Mouse (Mus musculus) hindbrain, embryonic 10.5 days (tissue): Measurements from ENCODE around the gene Eipr1. TPM values are rescaled to one million over a fixed set of nuclear protein-coding genes. Genes with fewer than 3 reads are reported as not detected.

Source experiments
- DNase-seq: peaks from one replicate; pipeline ENCODE4 v3.0.0-alpha.2; 2017; ENCODE audit warnings: low spot score
- H3K27ac ChIP-seq: fragments of 300-500 bp; sonication (generic); 2 replicates; pipeline ENCODE4 v1.5.1; 2016; ENCODE audit warnings: mild to moderate bottlenecking, moderate library complexity
- H3K27me3 ChIP-seq: fragments of 300-500 bp; sonication (generic); 2 replicates; pipeline ENCODE4 v1.6.1; 2016; ENCODE audit warnings: mild to moderate bottlenecking; ENCODE audit not compliant: poor library complexity, insufficient read depth, severe bottlenecking
- H3K36me3 ChIP-seq: fragments of 300-500 bp; sonication (generic); 2 replicates; pipeline ENCODE4 v1.6.1; 2016; ENCODE audit warnings: mild to moderate bottlenecking, moderate library complexity
- H3K4me1 ChIP-seq: fragments of 300-500 bp; sonication (generic); replicated peaks from 2 replicates; pipeline ENCODE4 v1.6.1; 2016; ENCODE audit warnings: mild to moderate bottlenecking
- H3K4me3 ChIP-seq: fragments of 300-500 bp; sonication (generic); 2 replicates; pipeline ENCODE4 v1.5.1; 2016; ENCODE audit warnings: mild to moderate bottlenecking, moderate library complexity
- H3K9me3 ChIP-seq: fragments of 300-500 bp; sonication (generic); 2 replicates; pipeline ENCODE4 v1.6.1; 2016; ENCODE audit warnings: mild to moderate bottlenecking, moderate library complexity
- WGBS: fragments of 180-500 bp; shearing (Covaris S2); methylation state at CpG from one replicate; pipeline ENCODE4 v1.1.7; 2016; 5-methylcytosine and 5-hydroxymethylcytosine counted together
- polyA plus RNA-seq: library from polyadenylated mRNA; unstranded; fragments of >200 nt; fragmentation: Nextera tagmentation; extraction: Ambion mirVana; gene quantifications from 2 replicates; pipeline ENCODE4 v1.2.1, GENCODE M21; 2016

Eipr1 gene
- polyA plus RNA-seq, 1 experiment from 2014 or later: 55.2 TPM

DNA sequence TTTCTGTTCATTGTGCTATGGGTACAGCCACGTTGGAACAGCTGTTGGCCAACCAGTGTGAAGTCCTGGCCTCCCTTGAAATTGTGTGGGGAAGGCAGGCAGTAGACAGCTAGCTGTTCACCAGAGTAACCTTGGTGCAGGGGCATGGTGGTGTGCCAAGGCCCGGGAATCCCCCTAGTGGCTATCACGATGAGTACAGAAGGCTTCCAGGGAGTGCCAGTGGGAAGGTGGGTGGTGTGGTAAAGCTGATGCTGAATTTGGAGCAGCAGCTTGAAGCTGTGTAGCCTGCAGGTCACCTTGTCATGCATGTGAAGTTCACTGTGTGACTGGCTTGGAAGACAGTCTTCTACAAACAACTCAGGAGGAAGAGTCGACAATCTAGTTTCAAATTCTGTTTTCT lies 32.8 kb downstream of the Eipr1 start:
- Histone ChIP-seq H3K27me3 (no peaks in the 10 kb centered on the region), H3K27ac (peak overlapping the region; percentile 30), H3K36me3 (no peaks in the 10 kb centered on the region), H3K4me3 (no peak overlapping the region), H3K4me1 (peaks cover 62% of the 10 kb centered on the region), H3K9me3 (no peaks in the 10 kb centered on the region)
- WGBS: 38% methylated on average over 4 of the region's 4 CpGs
- no peak for DNase-seq

DNA sequence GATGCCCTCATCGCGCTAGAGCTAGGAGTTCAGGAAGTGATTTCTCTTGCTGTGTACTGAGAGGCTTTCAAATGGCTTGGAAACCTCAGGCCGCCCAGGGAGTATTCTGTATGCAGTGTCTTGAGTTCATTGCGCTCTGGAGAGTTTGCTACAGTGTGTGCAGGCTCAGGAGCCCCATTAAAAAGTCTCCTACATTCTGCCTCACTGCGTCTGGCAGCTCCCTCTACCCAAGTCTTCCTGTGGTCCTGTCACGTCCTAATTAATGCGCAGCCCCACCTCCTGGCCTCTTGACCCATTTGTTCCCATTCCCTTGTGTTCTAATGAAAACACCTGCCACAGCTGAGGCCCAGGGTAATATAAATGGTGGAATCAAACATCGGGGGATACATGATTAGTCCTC lies 33.3 kb downstream of the Eipr1 start:
- WGBS: 39% methylated on average over 8 of the region's 8 CpGs
- Histone ChIP-seq H3K9me3 (no peaks in the 10 kb centered on the region), H3K27me3 (no peaks in the 10 kb centered on the region), H3K4me3 (no peak overlapping the region), H3K36me3 (no peaks in the 10 kb centered on the region), H3K27ac (peak overlapping the region; percentile 56; the same call in 1 of the 2 replicates), H3K4me1 (peaks cover 60% of the 10 kb centered on the region)
- no peak for DNase-seq

DNA sequence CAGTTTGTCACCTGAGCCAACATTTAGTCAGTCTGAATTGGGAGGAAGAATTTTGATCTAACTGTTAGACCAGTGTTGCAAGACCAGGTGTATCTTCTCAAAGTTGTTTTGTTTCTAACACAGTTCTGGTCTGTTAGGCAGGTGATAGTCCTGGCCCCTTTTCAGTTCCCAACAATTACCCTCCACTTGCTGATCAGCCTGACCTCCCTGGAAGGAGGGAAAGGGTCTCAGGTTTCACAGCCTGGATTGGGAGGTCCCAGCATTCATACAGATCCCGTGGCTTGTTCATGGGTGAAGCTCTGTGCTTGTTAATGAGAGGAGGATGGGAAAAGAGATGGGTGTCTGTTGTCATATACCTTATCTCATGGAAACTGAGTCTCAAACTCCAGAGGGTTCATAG lies 33.7 kb downstream of the Eipr1 start:
- no peak for DNase-seq

DNA sequence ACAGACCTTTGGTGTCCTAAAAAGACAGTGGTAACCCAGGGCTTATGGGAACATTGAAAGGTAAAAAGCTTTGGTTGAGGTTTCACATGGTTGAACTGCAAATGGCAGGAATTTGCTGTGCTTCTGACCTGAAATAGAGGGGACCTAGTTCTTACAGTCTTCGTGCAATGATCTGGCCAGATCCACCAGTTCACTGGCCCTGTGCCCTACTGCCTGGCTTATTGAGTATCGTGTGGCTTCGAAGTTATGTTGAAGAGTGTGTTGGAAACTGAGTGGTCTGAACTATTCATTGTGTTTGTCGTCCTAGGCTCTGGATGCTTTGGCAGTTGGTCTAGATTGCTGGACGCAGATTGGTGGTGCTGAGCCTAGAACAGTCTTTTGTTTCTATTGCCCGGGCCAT lies 34.7 kb downstream of the Eipr1 start:
- no peak overlapping the region for H3K4me3 ChIP-seq
- H3K36me3 ChIP-seq: no peaks in the 10 kb centered on the region
- 93% methylated on average over 6 of the region's 6 CpGs for WGBS
- no peaks in the 10 kb centered on the region for H3K9me3 ChIP-seq
- no peak for DNase-seq
- H3K4me1 ChIP-seq: peaks cover 61% of the 10 kb centered on the region
- 0 out of 2 replicates have a peak overlapping the region, but pooled peaks have one; percentile 41 for H3K27ac ChIP-seq
- H3K27me3 ChIP-seq: no peaks in the 10 kb centered on the region

More for the DNA sequence above, 33.7 kb downstream of the Eipr1 start:
- no peaks in the 10 kb centered on the region for H3K9me3 ChIP-seq
- peak overlapping the region; percentile 56 for H3K27ac ChIP-seq
- peaks cover 60% of the 10 kb centered on the region for H3K4me1 ChIP-seq
- no peak overlapping the region for H3K4me3 ChIP-seq
- no peaks in the 10 kb centered on the region for H3K36me3 ChIP-seq
- no peaks in the 10 kb centered on the region for H3K27me3 ChIP-seq
- WGBS: 0% methylated on average over 1 of the region's 1 CpGs

DNA sequence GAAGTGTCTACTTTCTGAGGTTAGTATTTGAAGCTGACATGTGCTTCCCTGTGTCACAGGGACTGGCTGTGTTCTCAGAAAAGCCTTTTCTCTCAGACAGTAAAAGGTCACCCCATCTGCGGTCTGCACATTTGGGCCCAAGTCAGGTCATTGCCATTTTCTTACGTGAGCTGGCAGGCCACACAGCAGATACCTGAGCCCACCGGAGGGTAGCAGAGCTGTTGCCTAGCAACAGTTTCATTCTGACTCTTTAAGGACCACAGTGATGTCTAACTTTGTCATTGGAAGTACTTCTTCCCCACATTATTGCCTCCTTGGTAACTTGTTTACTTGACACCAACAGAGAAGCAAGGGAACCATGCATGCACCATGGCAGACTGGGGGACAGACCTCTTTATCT lies 41.0 kb downstream of the Eipr1 start:
- WGBS: 76% methylated on average over 3 of the region's 3 CpGs
- Histone ChIP-seq H3K4me1 (peaks cover 32% of the 10 kb centered on the region), H3K4me3 (no peak overlapping the region), H3K27me3 (no peaks in the 10 kb centered on the region), H3K36me3 (no peaks in the 10 kb centered on the region), H3K9me3 (no peaks in the 10 kb centered on the region), H3K27ac (no peak overlapping the region)
- no peak for DNase-seq

DNA sequence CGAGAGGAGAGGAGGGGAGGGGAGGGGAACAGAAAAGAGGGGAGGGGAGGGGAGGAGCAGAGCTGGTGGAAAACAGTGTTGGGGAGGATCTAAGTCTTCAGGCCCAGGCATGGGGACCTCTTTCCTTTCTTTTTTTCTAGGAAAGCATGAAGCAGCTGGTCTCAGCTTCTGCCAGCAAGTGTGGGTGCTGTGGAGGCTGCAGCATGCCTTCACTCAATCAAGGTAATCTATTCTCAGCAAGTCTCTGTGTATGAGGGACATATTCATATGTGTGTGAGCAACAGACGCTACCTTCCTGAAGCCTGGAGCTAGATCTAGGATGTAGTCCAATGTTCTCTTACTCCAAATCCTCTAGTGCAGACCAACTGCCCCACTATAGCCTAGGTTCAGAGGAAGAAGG lies 42.1 kb downstream of the Eipr1 start:
- no peaks in the 10 kb centered on the region for H3K27me3 ChIP-seq
- WGBS: 66% methylated on average over 2 of the region's 2 CpGs
- peaks cover 31% of the 10 kb centered on the region for H3K4me1 ChIP-seq
- no peak overlapping the region for H3K4me3 ChIP-seq
- H3K9me3 ChIP-seq: peaks cover 3% of the 10 kb centered on the region
- peaks cover 5% of the 10 kb centered on the region; the same call in 1 of the 2 replicates for H3K36me3 ChIP-seq
- H3K27ac ChIP-seq: no peak overlapping the region
- DNase-seq: no peak

DNA sequence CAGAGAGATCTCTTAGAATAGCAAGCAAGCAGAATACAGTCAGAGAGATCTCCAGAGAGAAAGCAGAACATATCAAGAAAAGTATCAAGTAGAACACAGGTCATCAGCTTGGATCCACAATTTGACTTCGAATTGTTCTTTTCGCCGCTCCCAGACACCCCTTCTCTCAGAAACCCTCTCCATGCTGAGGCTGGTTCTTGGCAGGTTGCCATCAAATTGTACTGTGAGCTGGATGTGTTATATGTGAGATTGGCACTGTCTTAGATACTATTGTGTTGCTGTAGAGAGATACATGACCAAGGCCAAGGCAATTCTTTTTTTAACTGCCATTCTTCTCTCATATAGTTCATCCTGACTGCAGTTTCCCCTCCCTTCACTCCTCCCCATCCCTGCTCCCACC lies 43.4 kb downstream of the Eipr1 start:
- Histone ChIP-seq H3K4me3 (no peak overlapping the region), H3K36me3 (peaks cover 5% of the 10 kb centered on the region; the same call in 1 of the 2 replicates), H3K27ac (no peak overlapping the region), H3K9me3 (peaks cover 3% of the 10 kb centered on the region), H3K27me3 (no peaks in the 10 kb centered on the region), H3K4me1 (peaks cover 37% of the 10 kb centered on the region)
- DNase-seq: no peak
- 88% methylated on average over 3 of the region's 3 CpGs for WGBS

DNA sequence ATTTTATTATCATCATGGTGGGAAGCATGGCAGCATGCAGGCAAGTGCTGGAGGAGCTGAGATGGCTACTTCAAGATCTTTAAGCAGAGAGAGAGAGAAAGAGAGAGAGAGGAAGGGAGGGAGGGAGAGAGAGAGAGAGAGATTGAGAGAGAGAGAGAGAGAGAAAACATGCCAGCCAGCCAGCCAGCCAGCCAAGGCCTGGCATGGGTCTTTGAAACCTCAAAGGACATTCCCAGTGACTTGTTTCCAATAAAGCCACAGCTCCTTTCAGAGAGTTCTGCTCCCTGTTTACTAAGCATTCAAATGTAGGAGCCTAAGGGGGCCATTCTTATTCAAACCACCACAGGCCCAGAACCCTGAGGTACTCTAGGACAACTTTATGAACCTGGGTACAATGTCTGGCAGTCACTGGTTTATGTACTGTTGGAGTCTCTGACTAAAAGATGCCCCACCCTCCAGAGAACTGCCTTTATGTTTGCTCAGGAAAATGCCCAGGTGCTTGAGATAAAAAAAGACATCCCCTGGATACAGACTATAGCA lies 45.3 kb downstream of the Eipr1 start:
- Histone ChIP-seq H3K4me3 (no peak overlapping the region), H3K27ac (no peak overlapping the region), H3K27me3 (no peaks in the 10 kb centered on the region), H3K4me1 (peaks cover 34% of the 10 kb centered on the region), H3K9me3 (peaks cover 3% of the 10 kb centered on the region), H3K36me3 (peaks cover 5% of the 10 kb centered on the region; the same call in 1 of the 2 replicates)
- DNase-seq: no peak

DNA sequence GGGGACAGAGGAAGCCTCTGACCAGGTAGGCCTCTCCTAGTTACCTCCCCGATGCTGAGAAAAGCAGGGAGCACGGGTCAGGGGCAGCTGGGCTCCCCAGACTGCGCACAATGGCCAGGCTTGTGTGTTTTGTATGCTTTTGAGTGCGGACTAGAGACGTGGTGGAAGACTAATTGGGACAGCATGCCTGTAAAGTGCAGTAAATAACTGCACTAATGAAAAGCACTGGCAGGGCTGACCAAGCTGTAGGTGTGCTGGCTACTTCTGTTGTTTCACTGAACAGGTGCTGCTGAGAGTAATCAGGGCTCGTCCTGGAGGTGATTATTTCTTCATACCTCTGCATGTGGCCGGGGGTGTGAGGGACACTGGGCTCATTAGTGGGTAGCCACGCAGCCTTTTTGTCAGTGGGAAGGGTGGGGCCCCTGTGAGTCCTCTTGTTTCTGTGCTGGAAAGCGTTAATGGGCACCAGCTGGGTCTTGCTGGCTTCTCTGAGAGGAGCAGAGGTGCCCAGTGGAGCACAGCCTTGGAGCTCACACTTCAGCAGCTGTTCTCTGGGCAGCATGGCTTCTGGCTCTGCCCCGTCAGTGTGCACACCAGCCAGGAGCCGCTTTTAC lies 48.3 kb downstream of the Eipr1 start:
- Histone ChIP-seq H3K4me3 (no peak overlapping the region), H3K9me3 (peaks cover 3% of the 10 kb centered on the region), H3K4me1 (peaks cover 44% of the 10 kb centered on the region), H3K36me3 (peaks cover 5% of the 10 kb centered on the region; the same call in 1 of the 2 replicates), H3K27me3 (no peaks in the 10 kb centered on the region), H3K27ac (peak overlapping the region; percentile 73)
- no peak for DNase-seq
- WGBS: 65% methylated on average over 11 of the region's 11 CpGs

DNA sequence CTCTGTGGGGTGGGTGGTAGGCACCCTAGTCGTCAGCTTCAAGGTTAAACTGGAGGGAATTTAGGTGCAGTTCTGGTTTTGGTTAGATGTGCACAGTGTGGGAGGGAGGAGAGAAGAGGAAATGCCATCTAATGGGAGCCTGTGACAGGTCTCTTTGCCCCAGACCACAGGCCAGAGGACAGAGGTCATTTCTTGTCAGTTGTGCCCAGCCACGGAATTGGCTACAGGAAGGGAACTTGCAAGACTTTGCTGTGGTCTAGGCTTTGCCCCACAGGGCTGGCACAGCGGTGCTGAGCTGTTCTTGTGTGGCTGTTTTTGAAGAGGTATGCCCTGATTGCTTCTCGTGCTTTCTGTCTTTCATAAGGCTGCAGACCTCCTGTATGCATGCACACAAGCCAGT lies 48.8 kb downstream of the Eipr1 start:
- no peaks in the 10 kb centered on the region for H3K27me3 ChIP-seq
- WGBS: 72% methylated on average over 4 of the region's 4 CpGs
- H3K36me3 ChIP-seq: peaks cover 5% of the 10 kb centered on the region; the same call in 1 of the 2 replicates
- peaks cover 49% of the 10 kb centered on the region for H3K4me1 ChIP-seq
- H3K4me3 ChIP-seq: no peak overlapping the region
- H3K27ac ChIP-seq: peak overlapping the region; percentile 73
- DNase-seq: no peak
- H3K9me3 ChIP-seq: peaks cover 3% of the 10 kb centered on the region

DNA sequence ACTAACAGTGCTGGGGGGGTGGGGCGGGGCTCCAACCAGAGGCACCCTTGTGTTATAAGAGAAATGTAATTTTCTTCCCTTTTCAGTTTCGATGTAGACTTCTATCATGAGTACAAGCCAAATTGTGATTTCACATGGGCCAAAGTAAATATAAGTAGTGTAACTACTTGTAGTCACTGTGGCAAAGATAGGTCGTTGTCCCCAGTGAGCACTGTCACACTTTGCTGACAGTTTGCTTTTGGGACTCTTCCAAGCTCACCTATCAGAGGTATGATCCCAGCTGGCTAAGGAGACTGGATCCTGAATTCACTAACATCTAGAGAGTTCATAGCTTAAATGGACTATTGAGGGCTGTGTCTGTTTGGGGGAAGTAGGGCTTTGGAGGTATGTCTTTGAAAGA lies 49.3 kb downstream of the Eipr1 start:
- peaks cover 3% of the 10 kb centered on the region for H3K9me3 ChIP-seq
- H3K4me1 ChIP-seq: peaks cover 50% of the 10 kb centered on the region
- peaks cover 5% of the 10 kb centered on the region; the same call in 1 of the 2 replicates for H3K36me3 ChIP-seq
- peak overlapping the region; percentile 73; the same call in 1 of the 2 replicates for H3K27ac ChIP-seq
- no peak overlapping the region for H3K4me3 ChIP-seq
- no peak for DNase-seq
- no peaks in the 10 kb centered on the region for H3K27me3 ChIP-seq
- WGBS: 87% methylated on average over 3 of the region's 3 CpGs

DNA sequence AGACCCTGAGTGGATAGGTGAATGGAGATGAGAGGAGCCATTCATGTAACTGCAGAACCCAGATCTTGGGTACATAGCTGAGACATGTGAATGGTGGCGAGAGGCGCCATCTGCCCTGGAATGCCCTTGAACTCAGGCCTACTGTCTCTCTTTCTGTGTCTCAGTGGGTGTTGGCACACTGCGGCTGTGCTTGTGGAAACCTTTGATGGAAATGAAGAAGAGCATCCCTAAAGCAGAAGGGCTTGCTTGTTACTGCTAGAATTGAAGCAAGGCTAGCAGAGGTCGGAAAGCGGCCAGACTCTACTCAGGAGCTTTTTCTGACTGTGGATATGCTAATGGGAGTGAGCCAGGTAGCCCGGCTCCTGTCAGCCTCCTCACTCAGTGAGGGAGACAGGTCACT lies 50.1 kb downstream of the Eipr1 start:
- DNase-seq: no peak
- Histone ChIP-seq H3K9me3 (peaks cover 3% of the 10 kb centered on the region), H3K27ac (peak overlapping the region; percentile 53), H3K4me3 (no peak overlapping the region), H3K4me1 (peaks cover 50% of the 10 kb centered on the region), H3K27me3 (no peaks in the 10 kb centered on the region), H3K36me3 (peaks cover 5% of the 10 kb centered on the region; the same call in 1 of the 2 replicates)
- 72% methylated on average over 6 of the region's 6 CpGs for WGBS

DNA sequence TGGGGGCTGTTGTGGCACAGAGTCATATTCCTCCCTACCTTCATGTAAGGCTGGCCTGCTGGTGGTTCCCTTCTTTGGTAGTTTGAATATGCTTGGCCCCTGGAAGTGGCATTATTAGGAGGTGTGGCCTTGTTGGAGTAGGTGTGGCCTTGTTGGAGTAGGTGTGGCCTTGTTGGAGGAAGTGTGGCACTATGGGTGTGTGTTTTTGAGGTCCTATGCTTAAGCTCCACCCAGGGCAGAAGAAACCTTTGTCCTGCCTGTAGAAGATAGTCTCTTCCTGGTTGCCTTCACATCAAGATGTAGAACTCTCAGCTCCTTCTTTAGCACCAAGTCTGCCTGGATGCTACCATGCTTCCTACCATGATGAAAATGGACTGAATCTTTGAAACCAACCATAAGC lies 51.4 kb downstream of the Eipr1 start:
- Histone ChIP-seq H3K9me3 (peaks cover 3% of the 10 kb centered on the region), H3K4me1 (peaks cover 50% of the 10 kb centered on the region), H3K36me3 (peaks cover 5% of the 10 kb centered on the region; the same call in 1 of the 2 replicates), H3K27ac (no peak overlapping the region), H3K4me3 (no peak overlapping the region), H3K27me3 (no peaks in the 10 kb centered on the region)
- no peak for DNase-seq
